Mouse (Mus musculus) left cerebral cortex, adult 2 months (tissue): ENCODE data around the gene Foxp1. TPM values are rescaled to one million over a fixed set of nuclear protein-coding genes. Genes with fewer than 3 reads are reported as not detected.
A peak's percentile ranks its signal among the peaks of the same experiment; 100 is the strongest.

Source experiments
- DNase-seq, 2 experiments: peaks; one replicate each; pipeline ENCODE4 v3.0.0; 2021 to 2022; ENCODE audit warnings: low spot score in 2 of 2, mixed read lengths in 1 of 2; ENCODE audit errors: extremely low spot score in 1 of 2
- H3K27ac ChIP-seq: fragments of 200-600 bp; 2 replicates; pipeline ENCODE4 v1.8.1; 2022
- H3K4me3 ChIP-seq: fragments of 200-600 bp; 2 replicates; pipeline ENCODE4 v1.8.1; 2022
- CTCF ChIP-seq: fragments of 200-600 bp; IDR thresholded peaks from 2 replicates; pipeline ENCODE4 v1.8.1; 2022; ENCODE audit warnings: antibody characterized with exemption, mild to moderate bottlenecking, moderate library complexity
- intact Hi-C: fragments of 180-260 bp; cut with DNase I; formaldehyde crosslinking; loops from one replicate; pipeline ENCODE4 v1.15.1; 2025
- total RNA-seq, 2 experiments: library from RNA; stranded (reverse); gene quantifications; 2 replicates each; pipeline ENCODE4 v1.2.3; 2021

The Foxp1 gene
- total RNA-seq, 2 experiments from 2014 or later = 133 to 139 TPM

GRCm38 (mm10) chr6:99395745-99396144 is 126.8 kb downstream of the Foxp1 start:
- no peak for DNase-seq
- no peak overlapping the region for H3K4me3 ChIP-seq
- intact Hi-C loops = no loop called here
- H3K27ac ChIP-seq = no peak overlapping the region
- no peak for TF ChIP-seq CTCF

GRCm38 (mm10) chr6:99394801-99395200 is 127.7 kb downstream of the Foxp1 start:
- no peak for TF ChIP-seq CTCF

DNA sequence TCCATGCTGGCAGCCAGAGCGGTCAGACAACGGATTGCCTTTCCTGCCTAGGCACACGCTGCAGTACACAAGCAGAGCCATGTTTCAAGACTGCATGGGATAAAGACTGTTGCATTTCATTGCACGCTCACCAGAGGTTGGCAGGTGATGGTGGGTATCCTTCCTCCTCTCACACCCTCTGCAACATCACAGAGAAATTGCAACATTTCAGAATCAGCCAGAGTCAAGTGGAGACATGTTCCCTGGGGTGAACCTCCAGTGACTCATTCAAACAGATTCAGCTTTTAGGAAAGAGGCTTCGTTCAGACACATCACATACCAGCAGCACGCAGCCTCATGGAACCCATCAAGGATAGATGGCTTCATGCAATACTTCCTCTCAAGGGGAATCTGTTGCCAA is 130.0 kb downstream of the Foxp1 start:
- TF ChIP-seq CTCF = no peak
- DNase-seq = no peak
- intact Hi-C loops = no loop called here

More at GRCm38 (mm10) chr6:99394801-99395200, 127.7 kb downstream of the Foxp1 start:
- H3K4me3 ChIP-seq = no peak overlapping the region
- no peak overlapping the region for H3K27ac ChIP-seq
- no peak for DNase-seq
- intact Hi-C loops = no loop called here

DNA sequence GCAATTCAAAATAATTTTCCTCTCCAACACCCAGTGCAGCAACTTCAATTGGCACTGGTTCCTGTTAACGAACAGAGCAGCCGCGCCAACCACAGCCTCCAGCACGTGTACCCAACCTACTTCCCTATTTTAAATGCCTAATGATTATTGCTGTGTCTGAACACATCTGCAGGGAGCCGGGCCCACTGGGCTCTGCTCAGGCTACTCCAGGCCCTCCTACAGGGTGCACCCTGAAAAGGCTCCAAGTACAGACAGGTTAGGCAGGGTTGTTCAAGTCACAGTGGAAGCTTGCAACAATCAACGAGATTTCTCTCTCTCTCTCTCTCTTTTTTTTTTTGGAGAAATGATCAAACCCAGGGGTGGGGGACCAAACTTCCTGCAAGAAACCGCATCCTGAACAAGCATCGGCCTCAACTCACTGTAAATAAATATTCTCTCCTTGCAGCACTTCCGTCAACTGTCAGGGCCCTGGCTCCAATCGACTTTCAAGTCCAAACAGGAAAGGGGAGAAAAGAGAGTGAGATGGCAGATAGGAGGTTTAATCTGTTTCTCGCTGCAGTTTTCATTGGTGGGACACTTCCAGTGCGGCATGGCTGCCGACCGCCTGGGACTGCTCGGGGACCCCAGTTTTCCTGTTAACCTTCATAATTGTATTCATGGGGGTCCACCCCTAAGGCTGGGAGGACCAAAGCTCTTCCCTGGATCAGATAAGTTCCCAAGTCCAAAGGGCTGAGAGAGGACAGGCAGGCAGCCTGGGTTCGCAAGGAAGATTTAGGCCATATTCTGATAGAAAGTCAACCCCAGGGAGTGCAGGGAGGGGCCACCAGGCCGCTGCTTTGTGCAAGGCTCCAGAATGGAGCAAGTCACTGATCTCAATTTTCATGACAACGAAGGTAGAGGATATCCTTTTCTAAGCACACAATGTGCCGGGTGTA is 133.5 kb downstream of the Foxp1 start:
- no peak for TF ChIP-seq CTCF
- DNase-seq = no peak
- Histone ChIP-seq H3K27ac (peak overlapping the region; percentile 50; the same call in 1 of the 2 replicates), H3K4me3 (no peak overlapping the region)
- intact Hi-C loops = no loop called here

More for the DNA sequence above, 130.0 kb downstream of the Foxp1 start:
- no peak overlapping the region for H3K27ac ChIP-seq
- no peak overlapping the region for H3K4me3 ChIP-seq

DNA sequence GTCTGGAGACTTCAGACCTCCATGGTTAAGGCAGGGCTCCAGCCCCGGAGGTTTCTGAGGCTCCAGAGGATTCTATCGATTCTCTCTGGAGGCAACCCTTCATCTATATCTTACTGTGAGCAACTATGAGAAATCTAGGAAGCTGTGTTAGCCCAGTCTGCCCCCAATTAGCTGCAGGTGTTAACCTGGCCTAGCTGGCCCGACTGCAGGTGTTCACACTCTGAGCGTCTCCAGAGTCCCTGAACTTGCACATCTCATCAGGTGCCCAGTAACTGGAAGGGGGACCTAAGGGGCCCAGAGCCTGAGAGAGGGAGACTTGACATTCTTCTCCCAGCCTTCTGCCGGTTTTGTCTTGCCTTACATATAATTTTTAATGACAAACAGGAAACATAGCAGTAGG is 134.5 kb downstream of the Foxp1 start:
- no peak overlapping the region for H3K27ac ChIP-seq
- intact Hi-C loops = no loop called here
- no peak for DNase-seq
- no peak for TF ChIP-seq CTCF
- no peak overlapping the region for H3K4me3 ChIP-seq

DNA sequence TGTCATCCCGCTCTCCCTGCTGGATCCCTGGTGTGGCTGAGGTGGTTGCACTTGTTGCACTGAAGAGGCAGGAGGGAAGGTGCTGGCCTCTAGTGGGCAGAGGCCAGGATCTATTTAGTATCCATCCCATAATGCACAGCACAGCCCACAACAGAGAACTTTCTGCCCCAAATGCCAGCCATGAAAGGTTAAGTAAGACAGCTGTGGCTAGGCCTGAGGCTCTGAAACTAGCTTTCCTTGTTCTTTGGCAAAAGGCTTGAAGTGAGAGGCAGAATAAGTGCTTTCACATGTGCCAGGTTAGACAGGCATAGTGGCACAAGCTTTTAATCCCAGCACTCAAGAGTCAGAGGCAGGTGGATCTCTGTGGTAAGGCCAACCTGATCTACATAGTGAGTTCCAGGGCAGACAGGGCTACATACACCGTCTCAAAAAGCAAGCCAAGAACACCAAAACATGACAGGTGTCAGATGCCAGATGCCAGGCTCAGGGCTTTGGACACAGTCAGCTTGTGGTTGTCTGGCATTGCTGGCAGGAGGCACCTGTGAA is 137.4 kb downstream of the Foxp1 start:
- TF ChIP-seq CTCF = peak; percentile 39
- intact Hi-C loops = no loop called here
- H3K27ac ChIP-seq = no peak overlapping the region
- DNase-seq = no peak
- H3K4me3 ChIP-seq = no peak overlapping the region

DNA sequence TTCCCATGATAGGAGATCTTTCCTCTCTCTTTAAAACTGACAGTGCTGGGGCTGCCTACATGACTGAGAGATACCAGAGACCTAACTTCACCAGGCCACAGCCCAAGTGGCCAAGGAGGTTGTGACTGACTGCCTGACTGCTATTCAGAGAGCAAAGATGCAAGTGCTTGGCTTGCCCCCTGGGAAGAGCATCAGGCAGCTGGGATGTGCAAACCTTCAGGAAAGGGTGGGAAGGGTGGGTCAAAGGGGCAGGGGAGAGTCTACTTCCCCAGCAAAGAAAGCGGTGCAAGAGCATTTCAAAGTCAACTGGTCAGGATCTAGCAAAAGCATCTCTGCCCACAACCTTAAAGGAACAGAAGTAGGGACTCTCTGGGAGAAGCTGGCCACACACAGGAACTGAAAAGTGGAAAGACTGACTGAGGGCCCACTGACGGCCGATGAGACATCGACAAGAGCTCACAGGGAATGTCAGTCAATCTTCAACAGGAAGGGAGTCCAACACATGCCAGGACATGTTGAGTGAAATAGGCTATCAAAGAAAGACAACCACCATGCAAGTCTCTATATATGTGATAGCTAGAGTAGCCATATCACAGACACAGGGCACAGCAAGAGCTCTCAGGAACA is 138.6 kb downstream of the Foxp1 start:
- Histone ChIP-seq H3K4me3 (no peak overlapping the region), H3K27ac (no peak overlapping the region)
- DNase-seq = no peak
- no peak for TF ChIP-seq CTCF
- intact Hi-C loops = no loop called here

DNA sequence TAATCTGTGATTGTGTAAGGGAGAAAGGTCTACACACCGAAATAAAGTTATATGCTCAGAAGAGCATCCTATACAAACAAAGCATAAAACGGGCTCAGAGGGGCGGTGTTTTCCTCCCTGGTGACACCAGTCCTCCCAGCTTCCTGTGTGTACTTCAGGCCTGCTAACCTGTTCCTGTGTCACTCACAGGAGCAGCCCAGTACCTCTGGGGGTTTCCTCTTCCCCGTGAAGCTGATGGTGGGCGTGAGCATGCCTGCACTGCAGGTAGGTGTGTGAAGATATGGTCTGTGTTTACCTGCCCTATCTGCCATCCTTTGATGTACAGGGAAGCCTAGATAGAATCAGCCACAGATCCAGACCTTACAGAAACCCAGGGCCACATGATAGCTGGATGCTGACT is 142.4 kb downstream of the Foxp1 start:
- no peak for TF ChIP-seq CTCF
- intact Hi-C loops = no loop called here

DNA sequence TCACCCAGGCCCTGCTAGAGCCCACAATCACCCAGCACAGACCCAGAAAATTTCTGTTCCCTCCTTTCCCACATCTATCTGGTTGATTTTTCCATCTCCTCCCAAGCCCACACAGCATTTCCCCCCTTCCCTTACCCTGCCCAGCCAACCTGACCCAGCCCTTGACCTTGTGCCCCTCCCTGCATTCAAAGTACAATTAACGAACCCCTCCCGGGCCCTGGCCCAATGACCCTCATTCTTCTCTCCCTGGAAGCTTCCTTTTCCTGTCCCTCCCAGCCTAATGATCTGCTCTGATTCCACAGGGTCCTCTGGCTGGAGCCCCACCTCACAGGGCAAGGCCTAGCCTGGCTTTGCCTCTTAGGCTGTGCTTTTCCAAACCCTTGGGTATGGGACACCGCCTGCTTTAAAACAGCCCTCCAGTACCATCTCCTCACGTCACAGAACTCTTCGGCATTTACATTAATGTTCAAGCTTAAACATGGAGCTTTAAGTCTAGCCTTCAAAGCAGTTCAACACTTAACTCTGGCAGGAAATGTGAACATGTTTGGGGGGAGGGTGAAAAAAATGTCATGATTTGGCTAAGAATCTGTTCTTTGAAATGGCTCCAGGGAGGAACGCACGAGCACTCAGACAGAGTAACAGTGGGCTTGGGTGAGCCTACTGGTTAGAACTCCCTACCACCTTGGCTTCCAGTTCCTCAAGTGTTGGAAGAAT is 143.4 kb downstream of the Foxp1 start:
- intact Hi-C loops = loop anchor here (5.0 kb wide), 2 partner anchors 82 to 143 kb away; partner anchors contain the start of gene Foxp1
- no peak for TF ChIP-seq CTCF
- DNase-seq = no peak
- no peak overlapping the region for H3K4me3 ChIP-seq
- H3K27ac ChIP-seq = no peak overlapping the region

More for the DNA sequence above, 142.4 kb downstream of the Foxp1 start:
- H3K4me3 ChIP-seq = no peak overlapping the region
- DNase-seq = no peak
- H3K27ac ChIP-seq = no peak overlapping the region

- Histone ChIP-seq H3K4me3 (no peak overlapping the region), H3K27ac (peak overlapping the region; percentile 25; the same call in 1 of the 2 replicates)
- DNase-seq = no peak
- TF ChIP-seq CTCF = no peak
- intact Hi-C loops = loop anchor here (5.0 kb wide), 2 partner anchors 80 to 145 kb away; partner anchors contain the start of gene Foxp1
Observed at GRCm38 (mm10) chr6:99377716-99378115, 144.8 kb downstream of the Foxp1 start.

DNA sequence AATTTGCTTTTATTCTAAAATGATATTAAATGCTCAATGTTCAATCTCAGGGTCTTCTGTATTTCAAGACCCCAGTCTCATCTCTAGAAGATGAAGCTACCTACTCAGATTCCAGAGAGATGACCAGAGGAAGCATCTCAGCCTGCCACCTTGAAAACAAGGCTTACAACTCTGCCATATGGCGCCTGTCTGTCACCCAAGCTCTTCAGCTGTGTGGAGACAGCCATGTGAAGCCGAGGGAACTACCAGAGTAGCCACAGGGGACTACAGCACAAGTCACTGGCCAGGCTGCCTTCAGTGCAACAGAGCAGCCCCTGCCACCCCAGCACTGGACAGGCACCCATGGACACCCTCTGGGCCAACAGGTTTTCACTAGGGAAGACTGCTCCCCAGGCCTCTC is 145.4 kb downstream of the Foxp1 start:
- no peak for DNase-seq
- Histone ChIP-seq H3K4me3 (no peak overlapping the region), H3K27ac (peak overlapping the region; percentile 25; the same call in 1 of the 2 replicates)
- no peak for TF ChIP-seq CTCF
- intact Hi-C loops = loop anchor here (5.0 kb wide), 2 partner anchors 80 to 145 kb away; partner anchors contain the start of gene Foxp1
